Mouse (Mus musculus): ENCODE data around the gene Styx. TPM values are rescaled to one million over a fixed set of nuclear protein-coding genes. Genes with fewer than 3 reads are reported as not detected.

Gene Styx
- polyA plus RNA-seq, 1 experiment: 14.7 TPM

- no peak for DNase-seq
- Histone ChIP-seq H3K27ac (ENCODE audit: insufficient read depth, low read length) (no peak overlapping the region), H3K4me3 (replicated peaks; ENCODE audit: insufficient read depth, low read depth, low read length) (no peak overlapping the region), H3K27me3 (ENCODE audit: control insufficient read depth, insufficient read depth, low read length) (no peaks in the 10 kb centered on the region), H3K4me1 (ENCODE audit: control insufficient read depth, insufficient read depth, low read length) (no peaks in the 10 kb centered on the region)
- no peak for TF ChIP-seq CTCF (IDR thresholded peaks at IDR 0.05; ENCODE audit: borderline replicate concordance, insufficient read depth, low read depth, low read length)
- no peak for TF ChIP-seq POLR2A (IDR thresholded peaks at IDR 0.05; ENCODE audit: borderline replicate concordance, insufficient read depth, low read length)
- WGBS: 88% methylated on average over 3 of the region's 3 CpGs
These were observed 27.6 kb upstream of the Styx start for GRCm38 (mm10) chr14:45323320-45323719.

DNA sequence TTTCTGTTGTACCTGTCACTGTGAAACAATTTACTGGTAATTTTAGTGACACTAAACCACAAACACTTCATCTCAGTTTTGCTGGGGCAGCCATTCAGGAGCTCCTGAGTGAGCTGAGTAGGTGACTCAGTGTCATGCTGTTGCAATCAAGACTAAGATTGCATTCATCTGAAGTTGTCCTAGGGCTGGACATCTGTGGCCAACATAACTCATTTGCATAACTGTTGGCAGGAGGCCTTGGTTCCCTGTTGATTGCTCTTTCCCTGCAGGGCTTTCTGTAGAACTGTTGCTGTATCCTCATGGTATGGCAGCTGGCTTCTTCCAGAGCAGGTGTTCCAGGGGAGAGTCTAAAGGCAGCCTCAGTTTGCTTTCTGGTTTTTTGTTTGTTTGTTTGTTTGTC, 25.4 kb upstream of the Styx start:
- TF ChIP-seq CTCF (IDR thresholded peaks at IDR 0.05; ENCODE audit: borderline replicate concordance, insufficient read depth, low read depth, low read length): no peak
- no peak for TF ChIP-seq POLR2A (IDR thresholded peaks at IDR 0.05; ENCODE audit: borderline replicate concordance, insufficient read depth, low read length)
- no peak for DNase-seq
- H3K4me3 ChIP-seq (replicated peaks; ENCODE audit: insufficient read depth, low read depth, low read length): no peak overlapping the region
- H3K4me1 ChIP-seq (ENCODE audit: control insufficient read depth, insufficient read depth, low read length): no peaks in the 10 kb centered on the region
- no peaks in the 10 kb centered on the region for H3K27me3 ChIP-seq (ENCODE audit: control insufficient read depth, insufficient read depth, low read length)
- no peak overlapping the region for H3K27ac ChIP-seq (ENCODE audit: insufficient read depth, low read length)

GRCm38 (mm10) chr14:45328072-45328713, 22.7 kb upstream of the Styx start:
- DNase-seq: no peak
- Histone ChIP-seq H3K27ac (ENCODE audit: insufficient read depth, low read length) (no peak overlapping the region), H3K27me3 (ENCODE audit: control insufficient read depth, insufficient read depth, low read length) (no peaks in the 10 kb centered on the region), H3K4me1 (ENCODE audit: control insufficient read depth, insufficient read depth, low read length) (no peaks in the 10 kb centered on the region), H3K4me3 (replicated peaks; ENCODE audit: insufficient read depth, low read depth, low read length) (no peak overlapping the region)
- WGBS: 93% methylated on average over 4 of the region's 4 CpGs
- TF ChIP-seq CTCF (IDR thresholded peaks at IDR 0.05; ENCODE audit: borderline replicate concordance, insufficient read depth, low read depth, low read length) (no peak), POLR2A (IDR thresholded peaks at IDR 0.05; ENCODE audit: borderline replicate concordance, insufficient read depth, low read length) (no peak)

DNA sequence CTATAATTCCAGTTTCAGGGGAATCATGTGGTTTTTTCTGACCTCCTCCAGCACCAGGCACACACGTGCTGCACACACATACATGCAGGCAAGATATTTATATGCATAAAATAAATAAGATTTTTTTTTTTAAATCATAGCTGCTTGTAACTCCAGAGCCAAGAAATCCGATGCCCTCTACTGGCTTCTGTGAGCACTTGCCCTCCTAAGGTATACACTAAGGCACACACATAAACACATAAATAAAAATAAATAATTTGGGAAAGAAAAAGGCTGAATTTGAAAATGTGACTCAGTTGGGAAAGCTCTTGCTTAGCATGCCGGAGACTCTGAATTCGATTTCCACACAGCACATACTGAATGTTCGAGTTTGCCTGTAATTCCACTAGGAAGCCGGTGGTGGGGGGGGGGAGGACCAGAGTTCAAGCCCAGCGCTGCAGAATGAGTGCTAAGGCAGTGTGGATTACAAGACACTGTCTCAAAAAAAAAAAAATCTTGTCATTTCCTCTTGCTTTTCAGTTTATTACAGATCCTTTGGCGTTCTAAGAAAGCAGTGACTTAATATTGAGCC, 21.8 kb upstream of the Styx start:
- H3K4me1 ChIP-seq (ENCODE audit: control insufficient read depth, insufficient read depth, low read length): no peaks in the 10 kb centered on the region
- TF ChIP-seq POLR2A (IDR thresholded peaks at IDR 0.05; ENCODE audit: borderline replicate concordance, insufficient read depth, low read length): no peak
- no peak for TF ChIP-seq CTCF (IDR thresholded peaks at IDR 0.05; ENCODE audit: borderline replicate concordance, insufficient read depth, low read depth, low read length)
- H3K27me3 ChIP-seq (ENCODE audit: control insufficient read depth, insufficient read depth, low read length): no peaks in the 10 kb centered on the region
- peak overlapping the region; percentile 39 for H3K4me3 ChIP-seq (replicated peaks; ENCODE audit: insufficient read depth, low read depth, low read length)
- DNase-seq: no peak
- H3K27ac ChIP-seq (ENCODE audit: insufficient read depth, low read length): no peak overlapping the region
- 8% methylated on average over 8 of the region's 8 CpGs for WGBS

DNA sequence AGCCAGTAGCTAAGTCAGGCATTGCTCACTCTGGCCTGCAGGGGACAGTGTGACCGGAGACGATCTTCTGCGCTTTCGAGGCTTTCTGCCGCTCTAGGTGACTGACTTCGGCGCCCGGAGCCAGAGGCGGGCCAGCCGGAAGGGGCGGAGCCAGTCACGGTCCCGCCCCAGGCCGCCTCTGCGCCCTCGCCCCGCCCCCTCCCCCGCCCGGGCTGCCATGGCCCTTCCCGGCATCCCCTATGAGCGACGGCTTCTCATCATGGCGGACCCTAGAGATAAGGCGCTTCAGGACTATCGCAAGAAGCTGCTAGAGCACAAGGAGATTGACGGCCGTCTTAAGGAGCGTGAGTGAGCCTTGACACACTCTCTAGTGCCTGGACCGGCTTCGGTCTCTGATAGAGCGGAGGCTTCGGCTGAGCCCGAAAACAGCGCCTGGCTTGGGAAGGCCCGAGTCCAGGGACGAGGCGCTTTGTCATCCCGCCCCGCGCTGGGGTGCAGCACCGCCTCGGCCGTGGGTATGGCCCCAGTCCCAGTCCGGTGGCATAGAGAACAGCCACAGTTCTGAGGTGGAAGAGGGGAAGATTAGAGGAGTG, 21.2 kb upstream of the Styx start, which contains the start of gene Psmc6:
Gene Psmc6 (plus strand): TSS at position 200 of the 593 bp plus-strand sequence.
- WGBS: under 1% methylated on average over 44 of the region's 44 CpGs
- TF ChIP-seq CTCF (IDR thresholded peaks at IDR 0.05; ENCODE audit: borderline replicate concordance, insufficient read depth, low read depth, low read length): peak; percentile 87
- TF ChIP-seq POLR2A (IDR thresholded peaks at IDR 0.05; ENCODE audit: borderline replicate concordance, insufficient read depth, low read length): peak; percentile 82; the same call in 1 of the 2 replicates
- Histone ChIP-seq H3K4me3 (replicated peaks; ENCODE audit: insufficient read depth, low read depth, low read length) (peak within 1 kb of the TSS; percentile 96), H3K27ac (ENCODE audit: insufficient read depth, low read length) (peak within 1 kb of the TSS; percentile 60; the same call in 1 of the 2 replicates), H3K27me3 (ENCODE audit: control insufficient read depth, insufficient read depth, low read length) (no peaks in the 10 kb centered on the region), H3K4me1 (ENCODE audit: control insufficient read depth, insufficient read depth, low read length) (no peaks in the 10 kb centered on the region)
- DNase-seq: peak; percentile 92 to 94

- H3K4me1 ChIP-seq (ENCODE audit: control insufficient read depth, insufficient read depth, low read length): no peaks in the 10 kb centered on the region; the same call in 1 of the 2 replicates
- peak; percentile 68 to 84 for DNase-seq
- WGBS: 9% methylated on average over 16 of the region's 16 CpGs
- TF ChIP-seq POLR2A (IDR thresholded peaks at IDR 0.05; ENCODE audit: borderline replicate concordance, insufficient read depth, low read length) (no peak), CTCF (IDR thresholded peaks at IDR 0.05; ENCODE audit: borderline replicate concordance, insufficient read depth, low read depth, low read length) (no peak)
- no peaks in the 10 kb centered on the region for H3K27me3 ChIP-seq (ENCODE audit: control insufficient read depth, insufficient read depth, low read length)
- H3K27ac ChIP-seq (ENCODE audit: insufficient read depth, low read length): peak overlapping the region; percentile 4; the same call in 1 of the 2 replicates
- peak overlapping the region; percentile 4 for H3K4me3 ChIP-seq (replicated peaks; ENCODE audit: insufficient read depth, low read depth, low read length)
These were observed 13.6 kb downstream of the Styx start for GRCm38 (mm10) chr14:45364211-45365195.

DNA sequence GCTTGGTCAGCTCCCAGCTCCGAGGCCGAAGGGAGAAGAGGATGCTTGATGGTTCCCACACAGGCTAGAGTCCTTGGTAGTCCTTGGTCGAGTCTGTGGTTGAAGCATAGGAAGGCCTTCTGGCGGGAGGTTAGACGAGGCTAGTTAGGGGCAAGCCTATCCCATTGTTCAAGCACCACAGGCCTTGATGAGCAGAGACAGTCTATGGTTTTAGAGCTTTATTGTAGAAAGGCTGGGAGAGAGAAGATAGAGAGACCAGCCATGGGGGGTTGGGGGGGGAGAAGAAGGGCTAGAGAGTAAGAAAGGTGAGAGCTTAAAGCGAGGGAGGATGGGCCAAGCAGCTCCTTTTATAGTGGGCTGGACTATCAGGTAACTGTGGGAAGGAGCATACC, 14.3 kb downstream of the Styx start:
- WGBS: 26% methylated on average over 6 of the region's 6 CpGs
- no peaks in the 10 kb centered on the region for H3K27me3 ChIP-seq (ENCODE audit: control insufficient read depth, insufficient read depth, low read length)

More for the DNA sequence above, 14.3 kb downstream of the Styx start:
- 0 out of 2 replicates have a peak overlapping the region, but pooled peaks have one; percentile 4 for H3K27ac ChIP-seq (ENCODE audit: insufficient read depth, low read length)
- H3K4me1 ChIP-seq (ENCODE audit: control insufficient read depth, insufficient read depth, low read length): no peaks in the 10 kb centered on the region; the same call in 1 of the 2 replicates
- no peak for TF ChIP-seq POLR2A (IDR thresholded peaks at IDR 0.05; ENCODE audit: borderline replicate concordance, insufficient read depth, low read length)
- no peak for TF ChIP-seq CTCF (IDR thresholded peaks at IDR 0.05; ENCODE audit: borderline replicate concordance, insufficient read depth, low read depth, low read length)
- no peak for DNase-seq
- no peak overlapping the region for H3K4me3 ChIP-seq (replicated peaks; ENCODE audit: insufficient read depth, low read depth, low read length)

Data from cerebellum, adult 2 months (tissue).